Mouse (Mus musculus): ENCODE data around the gene Dclk1.
A peak's percentile ranks its signal among the peaks of the same experiment; 100 is the strongest.
"Not testable (repeated sequence)": the region's sequence is repeated elsewhere in the genome, so short reads cannot be mapped to it uniquely, and the experiment has no call there.

Gene Dclk1

GRCm38 (mm10) chr3:55241730-55242421, at the start of gene Dclk1:
Dclk1 (plus strand) TSS chr3:55242364.
- peak; percentile 22 for DNase-seq (ENCODE audit: low spot score)

- no peak for DNase-seq (ENCODE audit: low spot score)
Measured at GRCm38 (mm10) chr3:55193351-55193750, 48.8 kb upstream of the Dclk1 start.

DNA sequence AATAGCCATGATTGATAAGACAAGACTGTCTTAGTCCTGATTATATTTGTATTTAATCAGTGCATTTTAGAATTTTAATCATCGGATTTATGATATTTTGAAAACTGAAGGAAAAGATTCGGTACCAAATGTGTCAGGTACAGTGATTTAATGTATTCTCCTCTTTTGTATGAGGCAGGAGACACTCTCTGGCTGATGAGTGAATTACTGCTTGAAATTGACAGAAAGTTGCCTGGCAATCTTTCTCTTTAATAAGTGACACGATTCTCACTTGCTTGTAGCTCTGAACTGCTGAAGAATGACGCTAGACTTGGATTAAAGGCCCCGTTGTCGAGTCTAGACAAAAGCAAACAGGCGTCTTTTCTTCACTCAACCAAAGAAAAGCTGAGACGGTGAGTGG, 47.4 kb upstream of the Dclk1 start:
- DNase-seq (ENCODE audit: low spot score): no peak

DNA sequence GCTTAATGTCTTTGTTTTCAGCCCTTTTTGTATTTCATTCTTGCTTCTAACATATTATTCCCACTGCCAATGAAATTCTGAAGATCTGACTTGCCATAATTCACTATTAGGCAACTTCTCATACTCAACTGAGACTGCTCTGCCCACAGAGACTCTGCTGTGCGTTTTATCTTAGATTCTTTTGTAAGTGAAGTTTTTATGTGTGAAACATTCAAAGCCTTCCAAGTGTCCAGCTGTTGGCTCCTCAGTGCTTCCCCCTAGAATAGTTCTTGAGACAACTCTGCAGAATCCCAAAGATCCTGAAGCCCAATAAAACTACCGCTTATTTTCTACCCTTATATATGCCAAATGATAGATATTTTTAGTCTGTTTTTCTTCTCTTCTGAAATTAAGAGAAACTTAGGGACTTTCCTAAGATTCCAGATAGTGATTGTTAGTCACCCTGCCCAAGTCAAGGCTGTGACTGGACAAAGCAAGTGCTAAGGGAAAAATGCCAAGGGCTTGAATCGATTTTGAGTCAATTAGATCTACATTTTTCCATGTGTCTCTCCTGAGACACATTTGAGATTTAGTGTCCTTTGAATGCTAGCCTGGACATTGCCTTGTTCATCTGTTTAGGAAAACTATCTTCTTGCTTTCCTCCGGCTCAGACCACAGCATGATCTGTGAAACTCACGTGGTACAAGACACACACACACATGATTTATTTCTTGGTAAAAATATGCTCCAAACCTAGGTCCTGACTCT, 46.4 kb upstream of the Dclk1 start:
- DNase-seq (ENCODE audit: low spot score): peak; percentile 15

DNA sequence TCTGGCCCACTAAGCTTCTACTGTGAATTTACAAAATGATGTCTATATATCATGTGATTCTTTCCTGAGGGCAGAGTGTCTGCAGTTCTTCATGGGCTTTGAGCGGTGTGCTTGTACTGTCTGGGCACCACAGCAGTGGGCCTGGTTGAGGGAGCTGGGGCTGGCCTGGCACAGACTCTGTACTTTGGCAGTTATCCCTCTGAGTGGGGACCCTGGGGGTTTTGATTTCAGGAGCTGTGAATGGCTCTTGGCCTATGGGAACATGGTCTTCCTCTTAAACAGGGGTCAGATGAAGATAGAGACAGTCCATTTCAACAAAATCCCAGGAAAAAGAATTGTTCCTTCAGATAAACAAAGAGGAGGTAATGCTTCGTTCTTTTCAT, 45.8 kb upstream of the Dclk1 start:
- no peak for DNase-seq (ENCODE audit: low spot score)

GRCm38 (mm10) chr3:55203621-55204020, 38.5 kb upstream of the Dclk1 start:
- not testable (repeated sequence) for DNase-seq (ENCODE audit: low spot score)

- DNase-seq (ENCODE audit: low spot score): no peak
Measured at GRCm38 (mm10) chr3:55206413-55206812, 35.8 kb upstream of the Dclk1 start.

DNA sequence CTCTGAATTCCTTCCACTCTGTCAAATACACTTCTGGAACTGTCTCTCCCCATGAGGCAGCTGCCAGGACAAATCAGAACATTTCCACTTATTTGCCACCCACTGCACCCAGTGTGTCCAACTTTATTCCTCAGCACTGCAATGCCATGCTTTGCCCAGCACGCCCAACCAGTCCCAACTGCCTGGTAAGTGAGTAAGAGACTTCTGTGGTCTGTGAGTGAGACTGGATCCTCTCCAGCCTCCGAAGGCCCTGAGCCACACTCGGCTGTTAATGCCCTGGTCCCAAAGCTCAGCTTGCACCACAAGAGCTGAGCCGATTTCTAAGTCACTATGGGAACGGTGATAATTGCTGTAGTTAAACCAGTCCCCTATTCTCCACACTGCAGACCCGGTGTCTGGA, 34.5 kb upstream of the Dclk1 start:
- DNase-seq (ENCODE audit: low spot score): no peak

DNA sequence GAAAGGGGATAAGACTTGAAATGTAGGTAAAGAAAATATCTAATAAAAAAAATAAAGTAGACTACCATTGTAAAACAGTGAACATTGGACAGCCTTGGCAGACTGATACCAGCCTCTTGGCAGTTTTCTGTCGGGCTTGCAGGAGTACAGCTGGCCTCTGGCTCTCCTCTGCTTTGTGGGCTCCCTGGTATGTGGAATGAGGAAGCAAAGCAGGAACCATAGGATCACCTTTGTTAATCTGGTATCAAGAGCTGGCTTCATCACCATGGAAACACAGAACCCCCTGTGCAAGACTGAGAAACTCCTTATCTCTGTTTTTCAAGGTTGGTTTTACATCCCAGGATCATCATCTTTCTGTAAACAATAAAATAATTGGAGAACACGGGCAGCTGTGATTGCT, 29.9 kb upstream of the Dclk1 start:
- no peak for DNase-seq (ENCODE audit: low spot score)

DNA sequence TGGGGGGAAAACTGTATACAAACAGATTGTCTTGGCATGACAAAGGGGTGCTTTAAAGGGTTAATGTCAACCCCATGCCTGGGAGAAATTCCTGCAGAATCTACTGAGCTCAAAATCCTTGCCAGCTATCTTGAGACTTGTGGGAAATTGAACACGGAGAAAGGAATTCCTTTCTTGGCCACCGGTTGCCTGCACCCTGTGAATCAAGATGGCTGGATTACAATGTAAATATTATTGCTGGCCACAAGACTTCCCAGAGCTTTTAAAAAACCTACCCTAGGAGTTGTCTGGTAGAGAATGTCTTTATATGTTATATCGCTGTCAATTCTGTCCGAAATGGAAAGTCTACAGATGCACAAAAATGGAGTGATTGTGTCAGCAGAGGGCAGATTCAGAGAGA, 28.4 kb upstream of the Dclk1 start:
- DNase-seq (ENCODE audit: low spot score): no peak

DNA sequence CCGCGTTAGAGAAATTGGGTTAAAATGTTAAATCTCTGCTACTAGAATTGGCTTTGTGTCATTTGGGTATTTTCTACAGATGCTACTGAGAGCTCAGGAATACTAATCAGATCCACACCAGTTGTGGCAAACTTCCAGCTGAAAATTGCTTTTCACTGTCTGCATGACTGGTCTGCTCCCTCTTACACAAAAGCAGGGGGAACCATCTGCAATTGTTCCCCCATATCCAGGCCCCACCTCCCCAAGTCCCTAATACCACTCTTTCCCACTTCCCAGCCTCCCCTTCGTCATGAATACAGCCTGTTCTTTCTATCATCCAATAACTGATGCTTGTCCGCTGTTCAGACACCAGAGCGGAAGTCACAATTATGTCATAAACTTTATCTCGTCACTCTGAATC, 27.8 kb upstream of the Dclk1 start:
- no peak for DNase-seq (ENCODE audit: low spot score)

DNA sequence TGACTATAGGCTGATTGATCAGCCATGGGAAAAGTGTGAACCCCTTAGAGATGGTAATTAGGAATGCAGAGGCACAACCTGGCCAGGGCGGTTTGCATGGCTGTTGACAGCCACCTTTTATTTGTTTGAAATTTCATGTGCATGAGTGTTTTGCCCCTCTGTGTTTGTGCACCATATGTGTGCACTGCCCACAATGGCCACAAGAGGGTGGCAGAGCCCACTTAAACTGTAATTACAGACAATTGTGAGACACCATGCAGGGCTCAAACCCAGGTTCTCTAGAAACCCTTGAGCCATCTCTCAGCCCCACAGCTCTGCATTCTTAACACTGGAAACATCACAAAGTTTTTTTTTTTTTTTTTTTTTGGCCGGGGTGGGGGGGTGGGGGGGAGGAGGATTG, 19.7 kb upstream of the Dclk1 start:
- DNase-seq (ENCODE audit: low spot score): no peak

DNA sequence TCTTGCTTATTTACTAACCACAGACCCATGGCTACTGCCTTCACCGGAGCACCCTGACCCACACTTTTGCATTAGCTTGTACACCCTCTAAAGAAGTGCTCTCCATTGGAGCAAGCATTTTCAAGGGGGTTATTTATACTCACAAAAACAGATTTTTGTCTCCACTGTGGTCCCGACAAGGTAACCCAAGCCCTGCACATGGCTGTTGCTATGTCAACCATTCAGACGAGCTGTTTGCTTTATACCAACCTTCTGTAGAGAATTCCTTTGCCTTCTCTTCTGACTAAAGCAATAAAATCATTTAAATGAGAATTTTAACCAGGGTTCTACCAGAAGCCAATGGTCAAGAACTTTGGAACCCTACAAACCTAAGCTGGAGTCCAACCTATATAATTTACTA, 18.3 kb upstream of the Dclk1 start:
- no peak for DNase-seq (ENCODE audit: low spot score)

- no peak for DNase-seq (ENCODE audit: low spot score)
Measured at GRCm38 (mm10) chr3:55226501-55227213, 15.5 kb upstream of the Dclk1 start.

GRCm38 (mm10) chr3:55227214-55227581, 15.0 kb upstream of the Dclk1 start:
- DNase-seq (ENCODE audit: low spot score): no peak

DNA sequence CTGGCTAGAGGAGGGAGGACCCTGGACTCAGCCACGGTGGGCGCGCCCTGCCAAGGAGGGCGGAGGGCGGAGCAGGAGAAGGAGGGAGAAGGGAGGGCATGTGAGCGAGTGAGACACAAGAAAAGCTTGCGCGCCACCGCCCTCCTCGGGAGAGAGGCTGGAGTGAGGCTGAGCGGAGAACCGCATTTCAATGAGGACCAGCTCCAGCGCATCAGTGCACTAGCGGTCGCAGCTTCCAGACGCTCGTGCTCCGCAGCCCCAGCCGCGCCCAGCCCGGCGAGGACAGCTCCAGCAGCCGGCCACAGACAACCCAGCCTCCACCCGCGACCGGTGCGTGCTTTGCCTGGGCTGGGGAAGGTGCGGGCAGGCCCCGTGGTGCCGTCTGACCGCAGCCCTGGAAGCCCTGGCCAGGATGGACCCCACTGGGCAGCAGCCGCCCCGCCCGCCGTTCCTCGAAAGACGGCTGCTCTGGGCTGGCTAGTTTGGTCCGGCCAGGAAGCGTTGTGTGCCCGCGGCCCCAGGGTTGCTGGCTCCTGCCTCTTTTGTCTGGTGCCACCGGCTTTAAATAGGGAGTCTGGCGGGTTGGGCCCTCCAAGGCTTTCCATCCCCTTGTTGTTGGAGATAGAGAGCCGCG, 375 bp downstream of the Dclk1 start:
- peak; percentile 76 for DNase-seq (ENCODE audit: low spot score)

- no peak for DNase-seq (ENCODE audit: low spot score)
Measured at GRCm38 (mm10) chr3:55243056-55243471, 900 bp downstream of the Dclk1 start.

DNA sequence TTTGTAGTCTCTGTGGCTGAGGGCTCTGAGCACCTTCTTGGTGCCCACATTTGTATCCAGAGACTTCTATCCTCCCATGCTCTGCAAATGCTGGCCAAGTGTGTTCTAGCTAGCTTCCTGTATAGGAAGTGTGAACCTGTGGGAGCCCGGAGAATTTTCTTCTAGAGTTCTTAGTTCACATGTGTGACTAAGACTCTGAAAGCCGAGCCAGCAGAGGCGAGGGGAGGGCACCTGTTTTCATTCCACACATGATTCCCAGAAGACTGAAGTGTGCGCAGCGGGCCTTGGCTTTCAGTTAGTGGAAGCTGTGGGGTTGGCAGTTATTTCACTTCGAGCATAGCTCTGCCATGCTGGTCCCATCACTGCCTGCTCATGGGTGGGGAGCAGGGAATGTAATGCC, 1.9 kb downstream of the Dclk1 start:
- no peak for DNase-seq (ENCODE audit: low spot score)

DNA sequence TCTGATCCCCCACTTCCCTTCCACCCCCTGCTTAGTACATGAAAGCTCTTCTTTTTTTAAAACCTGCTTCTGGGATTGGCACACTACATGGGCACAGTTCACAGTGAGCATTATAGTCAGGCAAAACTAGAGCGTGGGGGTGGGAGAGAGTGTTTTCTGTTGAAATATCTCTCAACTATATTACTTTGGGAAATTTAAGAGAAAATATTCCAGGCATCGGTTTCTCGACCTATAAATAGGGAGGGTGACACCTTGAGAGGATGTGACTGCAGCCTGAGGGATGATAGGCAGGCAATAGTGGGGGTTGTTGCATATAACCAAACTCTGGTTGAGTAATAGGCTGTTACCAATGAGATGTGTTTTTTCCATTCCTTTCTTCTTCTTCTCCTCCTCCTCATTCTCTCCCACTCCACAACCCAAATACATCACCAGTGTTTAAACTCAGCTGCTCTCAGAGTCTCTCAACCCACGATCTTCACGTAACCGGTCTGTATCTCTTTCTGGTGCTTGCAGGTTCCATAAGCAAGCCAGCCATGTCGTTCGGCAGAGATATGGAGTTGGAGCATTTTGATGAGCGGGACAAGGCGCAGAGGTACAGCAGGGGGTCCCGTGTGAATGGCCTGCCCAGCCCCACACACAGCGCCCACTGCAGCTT, 4.6 kb downstream of the Dclk1 start:
- DNase-seq (ENCODE audit: low spot score): no peak

- DNase-seq (ENCODE audit: low spot score): no peak
Measured at GRCm38 (mm10) chr3:55248048-55248447, 5.9 kb downstream of the Dclk1 start.

- DNase-seq (ENCODE audit: low spot score): no peak
Measured at GRCm38 (mm10) chr3:55248508-55248907, 6.3 kb downstream of the Dclk1 start.

GRCm38 (mm10) chr3:55250631-55251030, 8.5 kb downstream of the Dclk1 start:
- DNase-seq (ENCODE audit: low spot score): no peak

Measured in urinary bladder, postnatal 14 days (tissue).